Mouse (Mus musculus) heart, adult 2 months (tissue): ENCODE results near the gene Hpca.

Experiments
- CTCF ChIP-seq: fragments of 200-600 bp; IDR thresholded peaks from 2 replicates; pipeline ENCODE4 v1.8.1; 2022; ENCODE audit warnings: antibody characterized with exemption, mild to moderate bottlenecking, moderate library complexity
- EP300 ChIP-seq: fragments of 200-500 bp; IDR thresholded peaks from 2 replicates; pipeline ENCODE4 v1.6.1; 2011; ENCODE audit warnings: low read depth, low read length, control low read depth; ENCODE audit not compliant: insufficient read depth
- POLR2A ChIP-seq: fragments of 200-500 bp; IDR thresholded peaks from 2 replicates; pipeline ENCODE4 v1.6.1; 2011; ENCODE audit warnings: mild to moderate bottlenecking, low read depth, low read length, control low read depth; ENCODE audit not compliant: insufficient read depth

DNA sequence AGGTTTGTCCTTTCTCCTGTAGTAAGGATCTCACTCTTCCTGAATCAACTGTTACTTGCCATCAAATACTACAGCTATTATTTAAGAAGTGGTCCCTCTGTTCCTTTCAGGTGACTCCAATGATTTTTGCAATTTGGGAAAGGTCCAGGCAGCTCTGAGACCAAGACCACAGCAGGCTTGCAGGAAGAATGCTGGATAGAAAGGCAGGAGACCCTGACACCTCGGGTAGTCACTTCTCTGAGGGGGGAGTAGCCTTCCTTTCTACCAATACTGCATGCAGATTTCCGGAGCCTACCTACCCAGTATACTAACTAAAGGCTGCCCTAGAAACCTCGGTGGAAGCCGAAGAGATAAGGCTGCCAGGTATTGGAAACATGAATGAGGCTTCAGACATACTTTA, 23.6 kb upstream of the Hpca start:
- no peak for TF ChIP-seq EP300
- no peak for TF ChIP-seq CTCF
- TF ChIP-seq POLR2A: no peak
